Mouse (Mus musculus) heart, embryonic 10.5 days (tissue): ENCODE measurements around the gene Serpinf2. TPM values are rescaled to one million over a fixed set of nuclear protein-coding genes. Genes with fewer than 3 reads are reported as not detected.
A peak's percentile ranks its signal among the peaks of the same experiment; 100 is the strongest.

Experiments
- DNase-seq: peaks from one replicate; pipeline ENCODE4 v3.0.0-alpha.2; 2017; ENCODE audit warnings: low spot score
- H3K27ac ChIP-seq: fragments of 300-500 bp; sonication (generic); 2 replicates; pipeline ENCODE4 v1.5.1; 2016; ENCODE audit warnings: mild to moderate bottlenecking
- H3K27me3 ChIP-seq: fragments of 300-500 bp; sonication (generic); 2 replicates; pipeline ENCODE4 v1.6.1; 2016; ENCODE audit warnings: mild to moderate bottlenecking; ENCODE audit not compliant: poor library complexity, insufficient read depth, severe bottlenecking
- H3K36me3 ChIP-seq: fragments of 300-500 bp; sonication (generic); 2 replicates; pipeline ENCODE4 v1.6.1; 2016; ENCODE audit warnings: mild to moderate bottlenecking, moderate library complexity
- H3K4me1 ChIP-seq: fragments of 300-500 bp; sonication (generic); 2 replicates; pipeline ENCODE4 v1.6.1; 2016; ENCODE audit warnings: mild to moderate bottlenecking
- H3K4me3 ChIP-seq: fragments of 300-500 bp; sonication (generic); 2 replicates; pipeline ENCODE4 v1.5.1; 2016; ENCODE audit warnings: mild to moderate bottlenecking, moderate library complexity
- H3K9me3 ChIP-seq: fragments of 300-500 bp; sonication (generic); 2 replicates; pipeline ENCODE4 v1.6.1; 2016; ENCODE audit warnings: mild to moderate bottlenecking, moderate library complexity
- WGBS: fragments of 180-500 bp; shearing (Covaris S2); methylation state at CpG from one replicate; pipeline ENCODE4 v1.1.7; 2016; 5-methylcytosine and 5-hydroxymethylcytosine counted together
- polyA plus RNA-seq: library from polyadenylated mRNA; unstranded; fragments of >200 nt; fragmentation: Nextera tagmentation; extraction: Ambion mirVana; gene quantifications from 2 replicates; pipeline ENCODE4 v1.2.1, GENCODE M21; 2016

Serpinf2 gene
- polyA plus RNA-seq: 3.6 and 98.2 TPM in 2 replicates

- no peak within 1 kb of the TSS for H3K27ac ChIP-seq
- H3K4me3 ChIP-seq: no peak within 1 kb of the TSS; the same call in 1 of the 2 replicates
- WGBS: 83% methylated on average over 6 of the region's 6 CpGs
- no peak for DNase-seq
- H3K9me3 ChIP-seq: peaks cover 2% of the 10 kb centered on the region
- peaks cover 20% of the 10 kb centered on the region for H3K4me1 ChIP-seq
- peaks cover 32% of the 10 kb centered on the region for H3K36me3 ChIP-seq
- 0 out of 2 replicates have a peak, but pooled peaks cover 5% of the 10 kb centered on the region for H3K27me3 ChIP-seq
Observed at GRCm38 (mm10) chr11:75439363-75439762, at the start of gene Serpinf2. Serpinf2 (minus strand) TSS chr11:75439591.

- Histone ChIP-seq H3K36me3 (peaks cover 39% of the 10 kb centered on the region), H3K4me3 (peak overlapping the region; percentile 97), H3K27me3 (no peaks in the 10 kb centered on the region), H3K27ac (peak overlapping the region; percentile 97), H3K4me1 (peaks cover 12% of the 10 kb centered on the region), H3K9me3 (no peaks in the 10 kb centered on the region)
- 45% methylated on average over 6 of the region's 6 CpGs for WGBS
- no peak for DNase-seq
Observed at GRCm38 (mm10) chr11:75487496-75487895, 48.1 kb upstream of the Serpinf2 start.

GRCm38 (mm10) chr11:75486601-75487285 is 47.4 kb upstream of the Serpinf2 start, which contains the start of gene Prpf8:
Prpf8 (plus strand) TSS chr11:75486816.
- Histone ChIP-seq H3K27ac (peak within 1 kb of the TSS; percentile 97), H3K9me3 (no peaks in the 10 kb centered on the region), H3K4me1 (peaks cover 12% of the 10 kb centered on the region), H3K27me3 (no peaks in the 10 kb centered on the region), H3K36me3 (peaks cover 32% of the 10 kb centered on the region), H3K4me3 (peak within 1 kb of the TSS; percentile 97)
- under 1% methylated on average over 52 of the region's 52 CpGs for WGBS
- DNase-seq: peak; percentile 99

- Histone ChIP-seq H3K36me3 (peaks cover 26% of the 10 kb centered on the region), H3K4me3 (peak overlapping the region; percentile 97), H3K27ac (peak overlapping the region; percentile 97; the same call in 1 of the 2 replicates), H3K9me3 (no peaks in the 10 kb centered on the region), H3K4me1 (peaks cover 12% of the 10 kb centered on the region), H3K27me3 (no peaks in the 10 kb centered on the region)
- WGBS: 24% methylated on average over 3 of the region's 3 CpGs
- DNase-seq: no peak
Observed at GRCm38 (mm10) chr11:75486192-75486591, 46.8 kb upstream of the Serpinf2 start.

- H3K4me3 ChIP-seq: no peak overlapping the region
- H3K4me1 ChIP-seq: peaks cover 11% of the 10 kb centered on the region; the same call in 1 of the 2 replicates
- no peaks in the 10 kb centered on the region for H3K9me3 ChIP-seq
- no peaks in the 10 kb centered on the region for H3K36me3 ChIP-seq
- DNase-seq: no peak
- WGBS: 73% methylated on average over 7 of the region's 7 CpGs
- no peaks in the 10 kb centered on the region for H3K27me3 ChIP-seq
- H3K27ac ChIP-seq: no peak overlapping the region
Observed at GRCm38 (mm10) chr11:75473376-75473775, 34.0 kb upstream of the Serpinf2 start.

- Histone ChIP-seq H3K4me1 (peaks cover 19% of the 10 kb centered on the region), H3K27me3 (no peaks in the 10 kb centered on the region), H3K27ac (no peak overlapping the region; the same call in 1 of the 2 replicates), H3K9me3 (no peaks in the 10 kb centered on the region), H3K36me3 (no peaks in the 10 kb centered on the region), H3K4me3 (no peak overlapping the region)
- DNase-seq: no peak
- 70% methylated on average over 11 of the region's 11 CpGs for WGBS
Observed at GRCm38 (mm10) chr11:75472469-75473081, 33.2 kb upstream of the Serpinf2 start.

GRCm38 (mm10) chr11:75470675-75471074 is 31.3 kb upstream of the Serpinf2 start:
- no peak for DNase-seq
- 76% methylated on average over 3 of the region's 3 CpGs for WGBS
- H3K9me3 ChIP-seq: no peaks in the 10 kb centered on the region
- H3K36me3 ChIP-seq: peaks cover 9% of the 10 kb centered on the region
- peaks cover 24% of the 10 kb centered on the region for H3K4me1 ChIP-seq
- no peak overlapping the region for H3K27ac ChIP-seq
- H3K4me3 ChIP-seq: no peak overlapping the region
- no peaks in the 10 kb centered on the region for H3K27me3 ChIP-seq

GRCm38 (mm10) chr11:75469261-75469660 is 29.9 kb upstream of the Serpinf2 start:
- Histone ChIP-seq H3K27ac (no peak overlapping the region), H3K27me3 (no peaks in the 10 kb centered on the region), H3K36me3 (peaks cover 23% of the 10 kb centered on the region), H3K9me3 (no peaks in the 10 kb centered on the region), H3K4me1 (peaks cover 28% of the 10 kb centered on the region), H3K4me3 (no peak overlapping the region)
- 93% methylated on average over 4 of the region's 4 CpGs for WGBS
- DNase-seq: no peak

GRCm38 (mm10) chr11:75468410-75468809 is 29.0 kb upstream of the Serpinf2 start:
- Histone ChIP-seq H3K36me3 (peaks cover 31% of the 10 kb centered on the region), H3K4me3 (peak overlapping the region; percentile 71), H3K27me3 (no peaks in the 10 kb centered on the region), H3K9me3 (no peaks in the 10 kb centered on the region), H3K4me1 (peaks cover 33% of the 10 kb centered on the region), H3K27ac (peak overlapping the region; percentile 87)
- no peak for DNase-seq
- WGBS: 60% methylated on average over 7 of the region's 7 CpGs

GRCm38 (mm10) chr11:75467512-75468215 is 28.3 kb upstream of the Serpinf2 start:
- peak overlapping the region; percentile 71 for H3K4me3 ChIP-seq
- DNase-seq: peak; percentile 91
- H3K27ac ChIP-seq: peak overlapping the region; percentile 87
- 12% methylated on average over 19 of the region's 19 CpGs for WGBS
- peaks cover 31% of the 10 kb centered on the region for H3K36me3 ChIP-seq
- no peaks in the 10 kb centered on the region for H3K9me3 ChIP-seq
- no peaks in the 10 kb centered on the region for H3K27me3 ChIP-seq
- peaks cover 37% of the 10 kb centered on the region for H3K4me1 ChIP-seq

GRCm38 (mm10) chr11:75466731-75467505 is 27.5 kb upstream of the Serpinf2 start:
- H3K4me3 ChIP-seq: peak overlapping the region; percentile 71
- DNase-seq: no peak
- H3K27ac ChIP-seq: no peak overlapping the region
- 95% methylated on average over 4 of the region's 4 CpGs for WGBS
- H3K27me3 ChIP-seq: no peaks in the 10 kb centered on the region
- H3K36me3 ChIP-seq: peaks cover 31% of the 10 kb centered on the region
- H3K4me1 ChIP-seq: peaks cover 45% of the 10 kb centered on the region
- no peaks in the 10 kb centered on the region for H3K9me3 ChIP-seq

GRCm38 (mm10) chr11:75465051-75465450 is 25.7 kb upstream of the Serpinf2 start:
- Histone ChIP-seq H3K27me3 (no peaks in the 10 kb centered on the region), H3K36me3 (peaks cover 31% of the 10 kb centered on the region), H3K27ac (no peak overlapping the region), H3K4me3 (no peak overlapping the region), H3K4me1 (peaks cover 54% of the 10 kb centered on the region), H3K9me3 (no peaks in the 10 kb centered on the region)
- 91% methylated on average over 6 of the region's 6 CpGs for WGBS
- DNase-seq: no peak
